Mouse (Mus musculus) lung, embryonic 16.5 days (tissue): ENCODE data around the gene Tagap1. TPM values are rescaled to one million over a fixed set of nuclear protein-coding genes. Genes with fewer than 3 reads are reported as not detected.
"Not testable (repeated sequence)": the region's sequence is repeated elsewhere in the genome, so short reads cannot be mapped to it uniquely, and the experiment has no call there.

Experiments used
- ATAC-seq: fragments of 200-750 bp; cut with Nextera tagmentation; 2 replicates; pipeline ENCODE4 v1.8.0; 2017; ENCODE audit warnings: low read depth, mild to moderate bottlenecking, moderate library complexity
- H3K27ac ChIP-seq: fragments of 300-500 bp; sonication (generic); 2 replicates; pipeline ENCODE4 v1.5.1; 2014; ENCODE audit warnings: mild to moderate bottlenecking, control low read depth, low read length
- H3K27me3 ChIP-seq: fragments of 300-500 bp; sonication (generic); 2 replicates; pipeline ENCODE4 v1.6.1; 2014; ENCODE audit warnings: low read depth, low read length, mixed read lengths; ENCODE audit not compliant: control insufficient read depth, insufficient read depth
- H3K36me3 ChIP-seq: fragments of 300-500 bp; sonication (generic); 2 replicates; pipeline ENCODE4 v1.6.1; 2014; ENCODE audit warnings: low read length; ENCODE audit not compliant: control insufficient read depth, insufficient read depth
- H3K4me1 ChIP-seq: fragments of 300-500 bp; sonication (generic); replicated peaks from 2 replicates; pipeline ENCODE4 v1.6.1; 2014; ENCODE audit warnings: low read length, mixed read lengths; ENCODE audit not compliant: control insufficient read depth, insufficient read depth
- H3K4me2 ChIP-seq: fragments of 300-500 bp; sonication (generic); 2 replicates; pipeline ENCODE4 v1.6.1; 2014; ENCODE audit warnings: low read depth, low read length, control low read depth
- H3K4me3 ChIP-seq: fragments of 300-500 bp; sonication (generic); 2 replicates; pipeline ENCODE4 v1.5.1; 2014; ENCODE audit warnings: mild to moderate bottlenecking, low read length, control low read depth
- H3K9ac ChIP-seq: fragments of 300-500 bp; sonication (generic); 2 replicates; pipeline ENCODE4 v1.6.1; 2014; ENCODE audit warnings: low read length, control low read depth
- H3K9me3 ChIP-seq: fragments of 300-500 bp; sonication (generic); 2 replicates; pipeline ENCODE4 v1.6.1; 2016; ENCODE audit warnings: low read length; ENCODE audit not compliant: control insufficient read depth
- WGBS: fragments of 180-500 bp; shearing (Covaris S2); extraction: QIAGEN DNeasy Blood & Tissue Kit; methylation state at CpG from one replicate; pipeline ENCODE4 v1.1.7; 2014; 5-methylcytosine and 5-hydroxymethylcytosine counted together
- polyA plus RNA-seq: library from polyadenylated mRNA; unstranded; fragments of >200 nt; fragmentation: Nextera tagmentation; extraction: Ambion mirVana; gene quantifications from 2 replicates; pipeline ENCODE4 v1.2.1, GENCODE M21; 2015

The Tagap1 gene
- polyA plus RNA-seq, 1 experiment from 2014 or later = 51.3 TPM

DNA sequence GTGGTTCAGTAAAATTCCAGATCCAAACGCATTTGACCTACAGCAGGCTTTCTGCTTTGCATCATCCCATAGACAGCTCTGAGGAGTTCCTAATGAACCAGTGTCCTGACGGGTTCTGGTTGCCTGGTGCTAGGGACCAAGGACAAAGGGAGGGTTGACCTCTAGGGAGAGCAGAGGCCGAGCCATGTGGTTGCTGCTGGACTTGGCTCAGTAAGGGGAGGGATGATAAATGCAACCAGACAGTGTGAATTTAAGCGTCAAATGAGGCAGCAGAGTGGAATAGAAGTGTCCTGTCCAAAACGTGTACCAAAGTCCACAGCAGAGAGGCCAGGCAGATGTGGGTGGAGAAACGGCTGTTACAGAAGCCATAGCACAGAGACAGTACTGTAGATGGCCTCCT is 34.5 kb upstream of the Tagap1 start:
- H3K9ac ChIP-seq, H3K36me3 ChIP-seq, H3K4me1 ChIP-seq, H3K27ac ChIP-seq, ATAC-seq, H3K4me3 ChIP-seq, H3K4me2 ChIP-seq, H3K9me3 ChIP-seq, H3K27me3 ChIP-seq: not testable (repeated sequence)
- WGBS = no CpG with 5 or more reads among the region's 6 CpGs

DNA sequence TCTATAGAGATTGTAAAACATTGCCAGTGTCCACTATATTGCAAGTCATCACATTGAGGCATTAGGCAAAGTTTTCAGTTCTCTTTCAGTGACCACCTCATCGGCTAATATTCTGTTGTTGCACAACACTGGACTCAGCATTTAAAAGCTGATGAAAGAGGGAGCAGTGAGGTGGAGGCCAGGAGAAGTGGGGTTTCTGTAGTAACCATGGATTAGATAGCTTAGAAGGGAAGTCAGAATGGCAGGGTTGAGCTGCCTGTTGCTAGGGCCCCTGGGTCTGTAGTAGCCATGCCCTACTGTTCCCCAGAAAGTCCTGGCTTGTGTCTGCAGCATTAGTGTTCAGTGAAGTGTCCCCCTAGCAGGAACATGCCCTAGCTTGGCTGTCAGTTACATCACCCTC is 25.2 kb upstream of the Tagap1 start:
- not testable (repeated sequence) for H3K4me3 ChIP-seq, H3K4me1 ChIP-seq, ATAC-seq, H3K27ac ChIP-seq, H3K27me3 ChIP-seq, H3K4me2 ChIP-seq, H3K9ac ChIP-seq, H3K36me3 ChIP-seq, H3K9me3 ChIP-seq
- WGBS = 97% methylated on average over 1 of the region's 1 CpGs

DNA sequence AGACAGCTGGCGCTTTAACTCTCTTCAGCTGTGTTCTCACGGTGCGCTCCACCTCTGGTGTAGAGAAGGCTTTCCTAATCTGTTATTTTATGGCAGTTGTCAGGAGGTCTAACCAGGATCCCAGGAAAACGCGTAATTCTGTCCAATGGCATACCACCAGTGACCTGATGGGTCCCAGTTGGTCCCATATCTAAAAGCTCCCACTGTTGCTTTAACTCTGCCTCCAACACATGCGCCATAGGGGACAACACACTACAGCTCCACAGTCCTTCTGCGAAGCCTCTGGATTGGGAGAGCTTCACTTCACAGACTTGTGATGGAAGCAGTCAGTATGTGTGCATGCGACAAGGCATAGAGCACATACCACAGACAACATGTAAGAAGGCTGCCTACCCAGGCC is 19.2 kb upstream of the Tagap1 start:
- not testable (repeated sequence) for H3K4me3 ChIP-seq, H3K36me3 ChIP-seq, H3K4me1 ChIP-seq, H3K27me3 ChIP-seq, ATAC-seq, H3K27ac ChIP-seq, H3K4me2 ChIP-seq, H3K9me3 ChIP-seq, H3K9ac ChIP-seq
- WGBS = 92% methylated on average over 5 of the region's 8 CpGs

- peak overlapping the region; percentile 71 for H3K9ac ChIP-seq
- H3K27ac ChIP-seq = not testable (repeated sequence)
These were observed 18.4 kb upstream of the Tagap1 start for GRCm38 (mm10) chr17:6979380-6979779.

GRCm38 (mm10) chr17:6978287-6979248 is 17.6 kb upstream of the Tagap1 start, which contains the start of gene Gm49721:
Gm49721 (plus strand) TSS chr17:6978904.
- H3K4me1 ChIP-seq = not testable (repeated sequence)

More at GRCm38 (mm10) chr17:6979380-6979779, 18.4 kb upstream of the Tagap1 start:
- H3K27me3 ChIP-seq, H3K36me3 ChIP-seq, H3K9me3 ChIP-seq, H3K4me1 ChIP-seq: not testable (repeated sequence)
- peak overlapping the region; percentile 61 for H3K4me3 ChIP-seq
- peak overlapping the region; percentile 51 for H3K4me2 ChIP-seq
- 3% methylated on average over 4 of the region's 5 CpGs for WGBS
- ATAC-seq = peak; percentile 13; the same call in 1 of the 2 replicates

DNA sequence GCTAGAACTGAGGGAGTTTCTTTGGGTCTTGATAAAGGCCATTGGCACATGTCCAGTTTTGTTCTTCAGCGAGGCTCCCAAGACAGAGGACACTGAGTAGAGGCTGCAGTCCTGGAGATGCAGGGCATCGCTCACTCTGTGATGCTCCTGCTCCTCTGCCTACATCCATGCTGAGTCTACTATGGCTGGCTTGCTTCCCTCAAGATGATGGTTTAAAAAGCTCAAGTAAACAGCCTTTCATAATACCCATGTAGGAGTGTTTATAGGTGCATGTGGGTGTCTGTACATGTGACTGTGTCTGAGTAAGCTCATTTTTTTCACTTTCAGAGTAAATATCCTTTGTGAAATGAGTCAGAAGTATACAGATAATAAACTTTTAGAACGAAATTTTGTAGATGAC is 14.0 kb upstream of the Tagap1 start:
- H3K4me1 ChIP-seq, ATAC-seq, H3K4me3 ChIP-seq, H3K27ac ChIP-seq, H3K9ac ChIP-seq, H3K4me2 ChIP-seq, H3K9me3 ChIP-seq, H3K36me3 ChIP-seq, H3K27me3 ChIP-seq: not testable (repeated sequence)
- WGBS = 49% methylated on average over 3 of the region's 3 CpGs

More at GRCm38 (mm10) chr17:6978287-6979248, 17.6 kb upstream of the Tagap1 start, which contains the start of gene Gm49721:
- peak; percentile 99 for ATAC-seq
- peak within 1 kb of the TSS; percentile 52 for H3K4me2 ChIP-seq
- not testable (repeated sequence) for H3K27me3 ChIP-seq, H3K9me3 ChIP-seq, H3K36me3 ChIP-seq
- peak within 1 kb of the TSS; percentile 71 for H3K9ac ChIP-seq
- peak within 1 kb of the TSS; percentile 61 for H3K4me3 ChIP-seq
- peak within 1 kb of the TSS; percentile 43; the same call in 1 of the 2 replicates for H3K27ac ChIP-seq
- WGBS = 1% methylated on average over 43 of the region's 68 CpGs

- not testable (repeated sequence) for H3K27me3 ChIP-seq, H3K4me2 ChIP-seq, H3K4me3 ChIP-seq, H3K4me1 ChIP-seq, H3K36me3 ChIP-seq, H3K27ac ChIP-seq, H3K9ac ChIP-seq, H3K9me3 ChIP-seq
- WGBS = 48% methylated on average over 4 of the region's 4 CpGs
- peak; percentile 58; the same call in 1 of the 2 replicates for ATAC-seq
These were observed 12.0 kb upstream of the Tagap1 start for GRCm38 (mm10) chr17:6972836-6973396.

GRCm38 (mm10) chr17:6971238-6971637 is 10.3 kb upstream of the Tagap1 start:
- H3K9ac ChIP-seq, H3K9me3 ChIP-seq, H3K36me3 ChIP-seq, H3K27me3 ChIP-seq, ATAC-seq, H3K27ac ChIP-seq, H3K4me2 ChIP-seq, H3K4me1 ChIP-seq, H3K4me3 ChIP-seq: not testable (repeated sequence)
- WGBS = 56% methylated on average over 7 of the region's 8 CpGs

GRCm38 (mm10) chr17:6970334-6970733 is 9.4 kb upstream of the Tagap1 start, which contains the start of gene Rnaset2b:
Rnaset2b (plus strand) TSS chr17:6970634.
- H3K4me1 ChIP-seq, H3K36me3 ChIP-seq, H3K27me3 ChIP-seq, H3K27ac ChIP-seq, H3K4me2 ChIP-seq, H3K4me3 ChIP-seq, ATAC-seq, H3K9ac ChIP-seq, H3K9me3 ChIP-seq: not testable (repeated sequence)
- WGBS = no CpG with 5 or more reads among the region's 8 CpGs
